Mouse (Mus musculus) T-cell, adult 66 days (primary cell): Measurements from ENCODE around the gene Fgfr1op2. TPM values are rescaled to one million over a fixed set of nuclear protein-coding genes. Genes with fewer than 3 reads are reported as not detected.

ENCODE experiments used
- total RNA-seq, 2 experiments: library from RNA; stranded (reverse); gene quantifications; 3 replicates in 1 of 2; 4 replicates in 1 of 2; pipeline ENCODE4 v1.2.4; 2023

Fgfr1op2 gene
- total RNA-seq = 10 to 100 TPM; 91.3 to 98.8 TPM

GRCm38 (mm10) chr6:146576903-146577302 lies at the start of gene Fgfr1op2:
Gene Fgfr1op2 (plus strand): TSS chr6:146577203.

DNA sequence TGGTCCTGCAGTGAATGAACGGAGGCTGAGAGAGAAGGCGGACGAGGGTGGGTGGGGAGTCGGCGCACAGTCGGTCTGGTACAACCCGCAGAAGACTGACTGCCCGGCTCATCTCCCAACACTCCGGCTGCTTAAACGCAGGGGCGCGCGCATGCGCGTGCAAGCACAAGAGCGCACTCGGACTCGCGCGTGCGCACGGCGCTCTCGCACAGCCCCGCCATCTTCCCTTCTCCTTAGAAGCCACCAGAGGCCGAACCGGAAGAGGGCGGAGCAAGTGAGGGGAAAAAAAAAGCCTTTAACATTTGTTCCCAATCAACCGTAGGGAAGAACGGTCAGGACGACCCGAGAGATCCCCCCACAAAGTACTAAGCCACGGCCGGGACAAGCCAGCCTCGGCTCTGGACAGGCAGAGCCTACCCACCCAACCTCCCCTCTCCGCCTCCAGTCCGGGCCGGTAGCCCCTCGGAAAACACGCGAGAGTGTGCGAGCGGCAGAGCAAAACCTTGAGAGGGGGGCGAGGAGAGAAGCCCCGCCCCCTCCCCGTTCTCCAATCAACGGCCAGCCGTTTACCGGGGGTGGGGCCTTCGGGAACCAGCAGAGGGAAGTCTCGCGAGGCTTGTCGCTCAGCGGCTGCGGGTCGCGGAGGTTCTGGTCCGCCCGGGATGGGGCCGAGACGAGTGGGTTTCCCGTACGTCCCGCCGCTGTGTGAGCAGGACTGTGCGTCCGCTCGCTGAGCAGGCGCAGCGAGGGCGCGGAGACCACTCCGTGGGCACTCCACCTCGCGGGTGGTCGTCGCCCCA lies 507 bp downstream of the Fgfr1op2 start, which contains the start of gene Ints13:
Gene Ints13, minus strand, starts transcription at position 526 of the 800 bp plus-strand sequence.

GRCm38 (mm10) chr6:146642276-146643183 lies 65.5 kb downstream of the Fgfr1op2 start, which contains the start of the genes Med21 and Tm7sf3:
Gene Med21 (plus strand): TSS chr6:146642547.
Gene Tm7sf3 (minus strand): TSS chr6:146642824.

Other genes starting within 250 kb of the Fgfr1op2 start
- 100 to 1,000 TPM; 206 to 209 TPM for gene Itpr2, start 75.0 kb upstream of the Fgfr1op2 start, total RNA-seq
- 10 to 100 TPM; 65.7 to 78.3 TPM for gene Ints13, start 632 bp downstream of the Fgfr1op2 start, total RNA-seq
- 10 to 100 TPM; 34.8 to 46.2 TPM for gene Med21, start 65.3 kb downstream of the Fgfr1op2 start, total RNA-seq
- gene Tm7sf3, start 65.6 kb downstream of the Fgfr1op2 start, total RNA-seq = 1 to 10 TPM; 7.0 to 8.9 TPM
- gene Stk38l, start 147.8 kb downstream of the Fgfr1op2 start, total RNA-seq = 10 to 100 TPM; 14.8 to 18.2 TPM
- 1 to 10 TPM in 1 of 2 experiments, under 1 TPM in 1; 0.39 to 1.3 TPM for gene Arntl2, start 218.9 kb downstream of the Fgfr1op2 start, total RNA-seq